Mouse (Mus musculus): ENCODE data around the gene Cacna1d. TPM values are rescaled to one million over a fixed set of nuclear protein-coding genes. Genes with fewer than 3 reads are reported as not detected.

Cacna1d gene
- total and polyA plus RNA-seq, 2 experiments from 2014 or later: 8.9 to 44.3 TPM

GRCm38 (mm10) chr14:30177850-30178249 lies 313.4 kb downstream of the Cacna1d start:
- Histone ChIP-seq H3K4me1 (ENCODE audit: insufficient read depth, low read length) (no peaks in the 10 kb centered on the region), H3K36me3 (ENCODE audit: insufficient read depth, low read length) (peaks cover 8% of the 10 kb centered on the region; the same call in 1 of the 2 replicates), H3K4me3 (ENCODE audit: low read depth, low read length) (no peak overlapping the region), H3K27ac (ENCODE audit: low read depth, low read length) (no peak overlapping the region), H3K27me3 (ENCODE audit: insufficient read depth, low read length) (no peaks in the 10 kb centered on the region), H3K9ac (replicated peaks; ENCODE audit: low read length, poor library complexity, severe bottlenecking) (no peak overlapping the region), H3K4me2 (ENCODE audit: low read depth, low read length, poor library complexity, severe bottlenecking) (no peak overlapping the region), H3K9me3 (ENCODE audit: low read length) (no peaks in the 10 kb centered on the region)
- ATAC-seq (ENCODE audit: low FRiP score): no peak
- peak; percentile 50 for DNase-seq (ENCODE audit: low spot score)
- TF ChIP-seq CTCF (IDR thresholded peaks at IDR 0.05): no peak
- WGBS: 45% methylated on average over 5 of the region's 5 CpGs

GRCm38 (mm10) chr14:30175362-30175761 lies 315.9 kb downstream of the Cacna1d start:
- DNase-seq (ENCODE audit: low spot score) (no peak), ATAC-seq (ENCODE audit: low FRiP score) (no peak)
- Histone ChIP-seq H3K36me3 (ENCODE audit: insufficient read depth, low read length) (peaks cover 8% of the 10 kb centered on the region; the same call in 1 of the 2 replicates), H3K4me2 (ENCODE audit: low read depth, low read length, poor library complexity, severe bottlenecking) (no peak overlapping the region), H3K4me1 (ENCODE audit: insufficient read depth, low read length) (no peaks in the 10 kb centered on the region), H3K27ac (ENCODE audit: low read depth, low read length) (no peak overlapping the region), H3K4me3 (ENCODE audit: low read depth, low read length) (no peak overlapping the region), H3K9me3 (ENCODE audit: low read length) (no peaks in the 10 kb centered on the region), H3K9ac (replicated peaks; ENCODE audit: low read length, poor library complexity, severe bottlenecking) (no peak overlapping the region), H3K27me3 (ENCODE audit: insufficient read depth, low read length) (no peaks in the 10 kb centered on the region)
- 66% methylated on average over 3 of the region's 3 CpGs for WGBS
- peak; percentile 30 for TF ChIP-seq CTCF (IDR thresholded peaks at IDR 0.05)

GRCm38 (mm10) chr14:30172821-30173755 lies 318.2 kb downstream of the Cacna1d start:
- Histone ChIP-seq H3K4me1 (ENCODE audit: insufficient read depth, low read length) (peaks cover 3% of the 10 kb centered on the region; the same call in 1 of the 2 replicates), H3K36me3 (ENCODE audit: insufficient read depth, low read length) (peaks cover 4% of the 10 kb centered on the region; the same call in 1 of the 2 replicates), H3K4me3 (ENCODE audit: low read depth, low read length) (no peak overlapping the region), H3K27me3 (ENCODE audit: insufficient read depth, low read length) (no peaks in the 10 kb centered on the region), H3K27ac (ENCODE audit: low read depth, low read length) (no peak overlapping the region), H3K9me3 (ENCODE audit: low read length) (no peaks in the 10 kb centered on the region), H3K9ac (replicated peaks; ENCODE audit: low read length, poor library complexity, severe bottlenecking) (no peak overlapping the region), H3K4me2 (ENCODE audit: low read depth, low read length, poor library complexity, severe bottlenecking) (no peak overlapping the region)
- 76% methylated on average over 12 of the region's 12 CpGs for WGBS
- DNase-seq (ENCODE audit: low spot score) (peak; percentile 3), ATAC-seq (ENCODE audit: low FRiP score) (no peak)
- no peak for TF ChIP-seq CTCF (IDR thresholded peaks at IDR 0.05)

- no peaks in the 10 kb centered on the region for H3K9me3 ChIP-seq (ENCODE audit: low read length)
- no peak overlapping the region for H3K27ac ChIP-seq (ENCODE audit: low read depth, low read length)
- no peak for TF ChIP-seq CTCF (IDR thresholded peaks at IDR 0.05)
- 52% methylated on average over 6 of the region's 6 CpGs for WGBS
- H3K27me3 ChIP-seq (ENCODE audit: insufficient read depth, low read length): no peaks in the 10 kb centered on the region
- no peaks in the 10 kb centered on the region for H3K36me3 ChIP-seq (ENCODE audit: insufficient read depth, low read length)
- H3K4me1 ChIP-seq (ENCODE audit: insufficient read depth, low read length): peaks cover 3% of the 10 kb centered on the region; the same call in 1 of the 2 replicates
- ATAC-seq (ENCODE audit: low FRiP score) (no peak), DNase-seq (ENCODE audit: low spot score) (peak; percentile 37)
- no peak overlapping the region for H3K4me3 ChIP-seq (ENCODE audit: low read depth, low read length)
- no peak overlapping the region for H3K4me2 ChIP-seq (ENCODE audit: low read depth, low read length, poor library complexity, severe bottlenecking)
- H3K9ac ChIP-seq (replicated peaks; ENCODE audit: low read length, poor library complexity, severe bottlenecking): no peak overlapping the region
Observed at GRCm38 (mm10) chr14:30171593-30171992, 319.7 kb downstream of the Cacna1d start.

- peak; percentile 12 for DNase-seq (ENCODE audit: low spot score)
- Histone ChIP-seq H3K9ac (replicated peaks; ENCODE audit: low read length, poor library complexity, severe bottlenecking) (no peak overlapping the region), H3K4me3 (ENCODE audit: low read depth, low read length) (no peak overlapping the region), H3K36me3 (ENCODE audit: insufficient read depth, low read length) (no peaks in the 10 kb centered on the region), H3K27ac (ENCODE audit: low read depth, low read length) (no peak overlapping the region), H3K27me3 (ENCODE audit: insufficient read depth, low read length) (no peaks in the 10 kb centered on the region), H3K4me2 (ENCODE audit: low read depth, low read length, poor library complexity, severe bottlenecking) (no peak overlapping the region), H3K9me3 (ENCODE audit: low read length) (no peaks in the 10 kb centered on the region), H3K4me1 (ENCODE audit: insufficient read depth, low read length) (peaks cover 3% of the 10 kb centered on the region; the same call in 1 of the 2 replicates)
- no peak for ATAC-seq (ENCODE audit: low FRiP score)
- WGBS: 52% methylated on average over 6 of the region's 6 CpGs
- peak; percentile 54 for TF ChIP-seq CTCF (IDR thresholded peaks at IDR 0.05)
Observed at GRCm38 (mm10) chr14:30171008-30171407, 320.2 kb downstream of the Cacna1d start.

- DNase-seq (ENCODE audit: low spot score): no peak
- H3K27me3 ChIP-seq (ENCODE audit: insufficient read depth, low read length): no peaks in the 10 kb centered on the region
- H3K4me3 ChIP-seq (ENCODE audit: low read depth, low read length): no peak overlapping the region
- no peak overlapping the region for H3K9ac ChIP-seq (replicated peaks; ENCODE audit: low read length, poor library complexity, severe bottlenecking)
- 74% methylated on average over 5 of the region's 5 CpGs for WGBS
- no peaks in the 10 kb centered on the region for H3K36me3 ChIP-seq (ENCODE audit: insufficient read depth, low read length)
- H3K27ac ChIP-seq (ENCODE audit: low read depth, low read length): no peak overlapping the region
- ATAC-seq (ENCODE audit: low FRiP score): no peak
- H3K4me2 ChIP-seq (ENCODE audit: low read depth, low read length, poor library complexity, severe bottlenecking): no peak overlapping the region
- TF ChIP-seq CTCF (IDR thresholded peaks at IDR 0.05): no peak
- H3K9me3 ChIP-seq (ENCODE audit: low read length): no peaks in the 10 kb centered on the region
- H3K4me1 ChIP-seq (ENCODE audit: insufficient read depth, low read length): peaks cover 7% of the 10 kb centered on the region; the same call in 1 of the 2 replicates
Observed at GRCm38 (mm10) chr14:30169455-30169854, 321.8 kb downstream of the Cacna1d start.

Measured in midbrain, postnatal 0 days (tissue).